Mouse (Mus musculus) limb, embryonic 11.5 days (tissue): ENCODE measurements at regions not wholly inside any gene's neighbourhood (a gene's known extent, or its start where the extent isn't known, plus 50 kb on each side); places are given as distances from the start of the nearest gene placed in this dataset.

ENCODE experiments used
- ATAC-seq: fragments of 200-750 bp; cut with Nextera tagmentation; 2 replicates; pipeline ENCODE4 v1.8.0; 2017; ENCODE audit warnings: low read depth; ENCODE audit not compliant: insufficient number of reproducible peaks, low FRiP score, low TSS enrichment
- DNase-seq: peaks from one replicate; pipeline ENCODE4 v3.0.0-alpha.2; 2015; ENCODE audit warnings: low spot score
- H3K27ac ChIP-seq: fragments of 300-500 bp; sonication (generic); replicated peaks from 2 replicates; pipeline ENCODE4 v1.5.1; 2014; ENCODE audit warnings: low read depth, mild to moderate bottlenecking, low read length
- H3K27me3 ChIP-seq: fragments of 300-500 bp; sonication (generic); 2 replicates; pipeline ENCODE4 v1.6.1; 2014; ENCODE audit warnings: mild to moderate bottlenecking, low read length, mixed read lengths; ENCODE audit not compliant: control insufficient read depth, insufficient read depth
- H3K36me3 ChIP-seq: fragments of 300-500 bp; sonication (generic); 2 replicates; pipeline ENCODE4 v1.6.1; 2014; ENCODE audit warnings: mild to moderate bottlenecking, low read length, moderate library complexity, mixed read lengths; ENCODE audit not compliant: control insufficient read depth, insufficient read depth
- H3K4me1 ChIP-seq: fragments of 300-500 bp; sonication (generic); 2 replicates; pipeline ENCODE4 v1.6.1; 2014; ENCODE audit warnings: low read length, mixed read lengths; ENCODE audit not compliant: control insufficient read depth, insufficient read depth
- H3K4me2 ChIP-seq: fragments of 300-500 bp; sonication (generic); 2 replicates; pipeline ENCODE4 v1.6.1; 2014; ENCODE audit warnings: low read depth, mild to moderate bottlenecking, moderate library complexity; ENCODE audit not compliant: severe bottlenecking
- H3K4me3 ChIP-seq: fragments of 300-500 bp; sonication (generic); 2 replicates; pipeline ENCODE4 v1.5.1; 2014; ENCODE audit warnings: low read depth, low read length
- H3K9ac ChIP-seq: fragments of 300-500 bp; sonication (generic); 2 replicates; pipeline ENCODE4 v1.6.1; 2014; ENCODE audit warnings: mild to moderate bottlenecking, low read length
- H3K9me3 ChIP-seq: fragments of 300-500 bp; sonication (generic); 2 replicates; pipeline ENCODE4 v1.6.1; 2016; ENCODE audit warnings: low read length; ENCODE audit not compliant: control insufficient read depth
- whole genome bisulfite sequencing: fragments of 180-500 bp; shearing (Covaris S2); extraction: QIAGEN DNeasy Blood & Tissue Kit; methylation state at CpG from one replicate; pipeline ENCODE4 v1.1.7; 2014; 5-methylcytosine and 5-hydroxymethylcytosine counted together

- H3K4me3 ChIP-seq, result no peak overlapping the region
- DNase-seq, result no peak
- no peaks in the 10 kb centered on the region for H3K4me1 ChIP-seq
- H3K9me3 ChIP-seq, result no peaks in the 10 kb centered on the region
- no peaks in the 10 kb centered on the region for H3K27me3 ChIP-seq
- ATAC-seq, result no peak
- no peak overlapping the region for H3K4me2 ChIP-seq
- no peak overlapping the region for H3K9ac ChIP-seq
- no peak overlapping the region for H3K27ac ChIP-seq
- H3K36me3 ChIP-seq, result no peaks in the 10 kb centered on the region
- 83% methylated on average over 8 of the region's 8 CpGs for WGBS
Measured at GRCm38 (mm10) chr1:154981687-154982086, 97.4 kb upstream of the Cacna1e start.

GRCm38 (mm10) chr1:154975732-154976131 is 91.4 kb upstream of the Cacna1e start:
- no peaks in the 10 kb centered on the region for H3K4me1 ChIP-seq
- 89% methylated on average over 4 of the region's 4 CpGs for WGBS
- H3K36me3 ChIP-seq, result no peaks in the 10 kb centered on the region
- no peaks in the 10 kb centered on the region for H3K9me3 ChIP-seq
- no peak overlapping the region for H3K4me2 ChIP-seq
- no peak overlapping the region for H3K27ac ChIP-seq
- no peaks in the 10 kb centered on the region for H3K27me3 ChIP-seq
- no peak overlapping the region for H3K4me3 ChIP-seq
- no peak for ATAC-seq
- H3K9ac ChIP-seq, result no peak overlapping the region
- no peak for DNase-seq

- no peaks in the 10 kb centered on the region for H3K9me3 ChIP-seq
- 82% methylated on average over 4 of the region's 4 CpGs for WGBS
- no peak overlapping the region for H3K4me2 ChIP-seq
- H3K36me3 ChIP-seq, result no peaks in the 10 kb centered on the region
- ATAC-seq (no peak), DNase-seq (no peak)
- H3K4me3 ChIP-seq, result no peak overlapping the region
- no peaks in the 10 kb centered on the region for H3K4me1 ChIP-seq
- no peaks in the 10 kb centered on the region for H3K27me3 ChIP-seq
- no peak overlapping the region for H3K27ac ChIP-seq
- no peak overlapping the region for H3K9ac ChIP-seq
Measured at GRCm38 (mm10) chr1:154961271-154961670, 77.0 kb upstream of the Cacna1e start.

GRCm38 (mm10) chr1:154956625-154957031 is 72.3 kb upstream of the Cacna1e start:
- Histone ChIP-seq H3K4me2 (no peak overlapping the region), H3K9ac (no peak overlapping the region), H3K9me3 (no peaks in the 10 kb centered on the region), H3K4me3 (no peak overlapping the region), H3K27ac (no peak overlapping the region), H3K4me1 (no peaks in the 10 kb centered on the region), H3K36me3 (no peaks in the 10 kb centered on the region), H3K27me3 (no peaks in the 10 kb centered on the region)
- WGBS, result 50% methylated on average over 5 of the region's 5 CpGs
- ATAC-seq (no peak), DNase-seq (no peak)

GRCm38 (mm10) chr1:154952679-154953078 is 68.4 kb upstream of the Cacna1e start:
- Histone ChIP-seq H3K4me1 (no peaks in the 10 kb centered on the region), H3K27me3 (no peaks in the 10 kb centered on the region), H3K36me3 (no peaks in the 10 kb centered on the region), H3K9ac (no peak overlapping the region), H3K4me3 (no peak overlapping the region), H3K4me2 (no peak overlapping the region), H3K27ac (no peak overlapping the region), H3K9me3 (no peaks in the 10 kb centered on the region)
- DNase-seq (no peak), ATAC-seq (no peak)
- 88% methylated on average over 2 of the region's 2 CpGs for WGBS
